Mouse (Mus musculus): ENCODE data around the gene Kxd1.

Gene Kxd1

GRCm38 (mm10) chr8:70493692-70494415 lies 33.9 kb downstream of the Kxd1 start:
- DNase-seq (ENCODE audit: low spot score in 2 of 2) = no peak

- no peak for DNase-seq (ENCODE audit: low spot score in 2 of 2)
Observed at GRCm38 (mm10) chr8:70492664-70493640, 34.8 kb downstream of the Kxd1 start, which contains the start of gene Crlf1. TSS of gene Crlf1 (plus strand) at chr8:70493158.

- no peak for DNase-seq (ENCODE audit: low spot score in 2 of 2)
Observed at GRCm38 (mm10) chr8:70490880-70491495, 36.8 kb downstream of the Kxd1 start.

- no peak for DNase-seq (ENCODE audit: low spot score in 2 of 2)
Observed at GRCm38 (mm10) chr8:70490061-70490879, 37.5 kb downstream of the Kxd1 start.

GRCm38 (mm10) chr8:70489576-70489975 lies 38.2 kb downstream of the Kxd1 start:
- DNase-seq (ENCODE audit: low spot score in 2 of 2) = no peak

- no peak for DNase-seq (ENCODE audit: low spot score in 2 of 2)
Observed at GRCm38 (mm10) chr8:70488931-70489470, 38.8 kb downstream of the Kxd1 start.

GRCm38 (mm10) chr8:70487993-70488796 lies 39.6 kb downstream of the Kxd1 start:
- DNase-seq (ENCODE audit: low spot score in 2 of 2) = no peak

- no peak for DNase-seq (ENCODE audit: low spot score in 2 of 2)
Observed at GRCm38 (mm10) chr8:70486941-70487520, 40.7 kb downstream of the Kxd1 start, which contains the start of gene Tmem59l. TSS of gene Tmem59l (minus strand) at chr8:70487358.

GRCm38 (mm10) chr8:70486191-70486681 lies 41.5 kb downstream of the Kxd1 start:
- DNase-seq (ENCODE audit: low spot score in 2 of 2) = no peak

GRCm38 (mm10) chr8:70482943-70483342 lies 44.8 kb downstream of the Kxd1 start:
- no peak for DNase-seq (ENCODE audit: low spot score in 2 of 2)

- no peak for DNase-seq (ENCODE audit: low spot score in 2 of 2)
Observed at GRCm38 (mm10) chr8:70481908-70482307, 45.8 kb downstream of the Kxd1 start.

- DNase-seq (ENCODE audit: low spot score in 2 of 2) = no peak
Observed at GRCm38 (mm10) chr8:70477269-70477982, 50.3 kb downstream of the Kxd1 start.

GRCm38 (mm10) chr8:70476333-70477268 lies 51.2 kb downstream of the Kxd1 start, which contains the start of gene Klhl26:
TSS of gene Klhl26 (minus strand) at chr8:70476968.
- DNase-seq (ENCODE audit: low spot score in 2 of 2) = peak; percentile 97 to 98

- no peak for DNase-seq (ENCODE audit: low spot score in 2 of 2)
Observed at GRCm38 (mm10) chr8:70471856-70472255, 55.9 kb downstream of the Kxd1 start.

GRCm38 (mm10) chr8:70469938-70470337 lies 57.8 kb downstream of the Kxd1 start:
- no peak for DNase-seq (ENCODE audit: low spot score in 2 of 2)

GRCm38 (mm10) chr8:70469295-70469916 lies 58.4 kb downstream of the Kxd1 start:
- no peak for DNase-seq (ENCODE audit: low spot score in 2 of 2)

- DNase-seq (ENCODE audit: low spot score in 2 of 2) = no peak
Observed at GRCm38 (mm10) chr8:70468733-70469132, 59.0 kb downstream of the Kxd1 start.
